Mouse (Mus musculus) stomach, embryonic 16.5 days (tissue): ENCODE results near the gene Abt1. TPM values are rescaled to one million over a fixed set of nuclear protein-coding genes. Genes with fewer than 3 reads are reported as not detected.

Source experiments
- ATAC-seq: fragments of 200-750 bp; cut with Nextera tagmentation; 2 replicates; pipeline ENCODE4 v1.8.0; 2017; ENCODE audit warnings: moderate number of reproducible peaks, moderate TSS enrichment; ENCODE audit not compliant: insufficient read depth, low FRiP score
- H3K27ac ChIP-seq: fragments of 300-500 bp; sonication (generic); 2 replicates; pipeline ENCODE4 v1.5.1; 2014; ENCODE audit warnings: low read length
- H3K27me3 ChIP-seq: fragments of 300-500 bp; sonication (generic); 2 replicates; pipeline ENCODE4 v1.6.1; 2014; ENCODE audit warnings: low read length, control low read depth, mixed read lengths; ENCODE audit not compliant: control insufficient read depth, insufficient read depth
- H3K36me3 ChIP-seq: fragments of 300-500 bp; sonication (generic); 2 replicates; pipeline ENCODE4 v1.6.1; 2014; ENCODE audit warnings: low read length; ENCODE audit not compliant: control insufficient read depth, insufficient read depth
- H3K4me1 ChIP-seq: fragments of 300-500 bp; sonication (generic); 2 replicates; pipeline ENCODE4 v1.6.1; 2014; ENCODE audit warnings: low read length, control low read depth, mixed read lengths; ENCODE audit not compliant: control insufficient read depth, insufficient read depth
- H3K4me2 ChIP-seq: fragments of 300-500 bp; sonication (generic); 2 replicates; pipeline ENCODE4 v1.6.1; 2014; ENCODE audit warnings: low read depth, low read length, mixed read lengths
- H3K4me3 ChIP-seq: fragments of 300-500 bp; sonication (generic); replicated peaks from 2 replicates; pipeline ENCODE4 v1.5.1; 2014; ENCODE audit warnings: mild to moderate bottlenecking, low read length
- H3K9ac ChIP-seq: fragments of 300-500 bp; sonication (generic); 2 replicates; pipeline ENCODE4 v1.6.1; 2014; ENCODE audit warnings: low read length
- H3K9me3 ChIP-seq: fragments of 300-500 bp; sonication (generic); replicated peaks from 2 replicates; pipeline ENCODE4 v1.6.1; 2016; ENCODE audit warnings: low read length, control low read depth; ENCODE audit not compliant: control insufficient read depth
- WGBS: fragments of 180-500 bp; shearing (Covaris S2); extraction: QIAGEN DNeasy Blood & Tissue Kit; methylation state at CpG from one replicate; pipeline ENCODE4 v1.1.7; 2014; 5-methylcytosine and 5-hydroxymethylcytosine counted together
- polyA plus RNA-seq: library from polyadenylated mRNA; unstranded; fragments of >200 nt; fragmentation: Nextera tagmentation; extraction: Ambion mirVana; gene quantifications from 2 replicates; pipeline ENCODE4 v1.2.1, GENCODE M21; 2015

Abt1 gene
- polyA plus RNA-seq, 1 experiment from 2014 or later, result 11.4 TPM

DNA sequence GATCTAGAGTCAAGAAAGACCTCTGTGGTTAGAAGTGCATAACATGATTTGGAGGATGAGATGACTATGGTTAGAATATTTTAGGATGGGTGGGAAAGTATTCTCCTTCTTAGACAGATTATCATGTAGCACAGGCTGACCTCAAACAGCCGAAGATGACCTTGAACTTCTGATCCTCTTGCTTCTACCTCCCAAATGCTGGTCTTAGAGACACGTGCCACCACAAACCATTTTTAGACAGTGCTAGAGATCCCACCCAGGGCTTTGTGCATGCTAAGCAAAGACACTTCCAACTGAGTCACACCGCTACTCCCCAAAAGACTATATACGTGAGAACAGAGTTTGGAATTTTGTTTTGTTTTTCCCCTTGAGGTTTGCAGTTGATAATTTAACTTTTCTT, 38.4 kb upstream of the Abt1 start:
- Histone ChIP-seq H3K27me3 (no peaks in the 10 kb centered on the region), H3K27ac (no peak overlapping the region), H3K9me3 (no peaks in the 10 kb centered on the region), H3K9ac (no peak overlapping the region), H3K4me2 (no peak overlapping the region), H3K4me1 (peaks cover 12% of the 10 kb centered on the region; the same call in 1 of the 2 replicates), H3K36me3 (no peaks in the 10 kb centered on the region), H3K4me3 (no peak overlapping the region)
- ATAC-seq, result no peak
- 79% methylated on average over 4 of the region's 4 CpGs for WGBS

GRCm38 (mm10) chr13:23459264-23459846, 35.7 kb upstream of the Abt1 start:
- Histone ChIP-seq H3K36me3 (no peaks in the 10 kb centered on the region), H3K9ac (no peak overlapping the region), H3K4me3 (no peak overlapping the region), H3K4me2 (no peak overlapping the region), H3K27ac (no peak overlapping the region), H3K4me1 (no peaks in the 10 kb centered on the region), H3K9me3 (no peaks in the 10 kb centered on the region), H3K27me3 (no peaks in the 10 kb centered on the region)
- no peak for ATAC-seq
- WGBS, result 27% methylated on average over 15 of the region's 15 CpGs

DNA sequence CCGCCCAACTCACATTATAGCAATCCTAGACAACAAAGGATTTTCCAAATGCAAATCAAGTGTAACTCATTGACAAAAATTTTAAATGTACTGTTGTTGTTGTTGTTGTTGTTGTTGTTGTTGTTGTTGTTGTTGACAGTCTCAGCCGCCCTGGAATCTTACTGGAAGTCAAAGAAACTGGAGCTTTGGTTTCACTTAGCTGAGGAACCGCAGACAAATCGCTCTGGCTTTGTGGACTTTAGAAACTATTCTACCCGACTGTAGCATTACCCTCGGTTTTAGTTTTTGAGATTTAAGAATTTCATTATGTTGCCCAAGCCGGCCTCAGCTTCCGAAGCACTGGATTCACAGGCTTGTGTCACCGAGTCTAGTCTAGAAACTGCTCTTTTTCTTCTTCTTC, 30.3 kb upstream of the Abt1 start:
- Histone ChIP-seq H3K4me2 (peak overlapping the region; percentile 52), H3K27ac (peak overlapping the region; percentile 92), H3K4me3 (peak overlapping the region; percentile 86), H3K9me3 (no peaks in the 10 kb centered on the region), H3K9ac (peak overlapping the region; percentile 80), H3K27me3 (no peaks in the 10 kb centered on the region), H3K4me1 (no peaks in the 10 kb centered on the region), H3K36me3 (no peaks in the 10 kb centered on the region)
- no peak for ATAC-seq
- WGBS, result 0% methylated on average over 9 of the region's 9 CpGs

- Histone ChIP-seq H3K9me3 (no peaks in the 10 kb centered on the region), H3K36me3 (no peaks in the 10 kb centered on the region), H3K4me2 (peak overlapping the region; percentile 52), H3K9ac (peak overlapping the region; percentile 80), H3K27ac (peak overlapping the region; percentile 92), H3K4me3 (peak overlapping the region; percentile 86), H3K27me3 (no peaks in the 10 kb centered on the region), H3K4me1 (no peaks in the 10 kb centered on the region)
- peak; percentile 89 for ATAC-seq
- WGBS, result under 1% methylated on average over 25 of the region's 25 CpGs
These were observed 29.7 kb upstream of the Abt1 start for GRCm38 (mm10) chr13:23453362-23453862.

DNA sequence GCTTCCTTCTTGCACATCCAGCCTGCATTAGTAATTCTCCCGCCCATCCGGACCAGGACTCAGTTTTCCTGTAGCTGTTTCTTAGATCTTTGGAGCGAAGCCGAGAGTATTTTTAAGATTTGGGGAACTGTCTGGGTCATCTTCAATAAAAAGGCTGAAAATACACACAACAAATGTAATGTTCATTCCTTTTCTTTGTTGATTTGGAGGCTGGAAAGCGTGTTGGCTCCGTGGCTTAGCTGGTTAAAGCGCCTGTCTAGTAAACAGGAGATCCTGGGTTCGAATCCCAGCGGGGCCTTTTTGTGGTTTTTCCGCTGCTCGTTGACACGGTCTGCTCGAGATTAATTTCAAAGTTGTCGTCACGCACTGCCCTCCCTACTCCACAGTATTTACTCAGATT, 26.7 kb upstream of the Abt1 start:
- ATAC-seq, result no peak
- Histone ChIP-seq H3K4me2 (peak overlapping the region; percentile 83), H3K4me3 (peak overlapping the region; percentile 56), H3K27me3 (no peaks in the 10 kb centered on the region), H3K9ac (peak overlapping the region; percentile 45), H3K36me3 (no peaks in the 10 kb centered on the region), H3K9me3 (no peaks in the 10 kb centered on the region), H3K27ac (0 out of 2 replicates have a peak overlapping the region, but pooled peaks have one; percentile 9), H3K4me1 (no peaks in the 10 kb centered on the region)
- under 1% methylated on average over 15 of the region's 15 CpGs for WGBS

GRCm38 (mm10) chr13:23449235-23450095, 25.8 kb upstream of the Abt1 start:
- no peaks in the 10 kb centered on the region for H3K9me3 ChIP-seq
- H3K27ac ChIP-seq, result peak overlapping the region; percentile 27
- H3K4me1 ChIP-seq, result peaks cover 4% of the 10 kb centered on the region
- H3K36me3 ChIP-seq, result no peaks in the 10 kb centered on the region
- peak overlapping the region; percentile 83 for H3K4me2 ChIP-seq
- no peak for ATAC-seq
- under 1% methylated on average over 24 of the region's 24 CpGs for WGBS
- peak overlapping the region; percentile 66 for H3K9ac ChIP-seq
- no peaks in the 10 kb centered on the region for H3K27me3 ChIP-seq
- H3K4me3 ChIP-seq, result peak overlapping the region; percentile 56

DNA sequence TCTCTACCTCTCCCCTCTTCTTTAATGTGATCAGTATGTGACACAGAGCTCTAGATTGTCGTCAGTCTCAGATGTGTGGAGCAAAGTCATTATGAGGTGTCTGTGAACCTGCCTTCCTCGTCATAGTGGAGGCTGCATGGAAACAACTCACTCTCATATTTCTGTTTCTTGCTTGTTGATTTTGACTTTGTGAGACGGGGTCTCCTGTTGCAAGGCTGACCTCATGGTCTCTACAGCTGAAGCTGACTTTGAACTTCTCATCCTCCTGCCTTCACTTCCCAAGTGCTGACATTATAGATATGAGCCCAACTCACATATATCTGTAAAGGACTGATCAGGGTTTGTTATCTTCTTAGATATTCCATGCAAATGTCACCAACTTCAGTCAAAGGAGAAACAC, 25.1 kb upstream of the Abt1 start:
- H3K27me3 ChIP-seq, result no peaks in the 10 kb centered on the region
- H3K36me3 ChIP-seq, result no peaks in the 10 kb centered on the region
- 0 out of 2 replicates have a peak overlapping the region, but pooled peaks have one; percentile 27 for H3K27ac ChIP-seq
- peak overlapping the region; percentile 83 for H3K4me2 ChIP-seq
- peak overlapping the region; percentile 56 for H3K4me3 ChIP-seq
- H3K9me3 ChIP-seq, result no peaks in the 10 kb centered on the region
- whole genome bisulfite sequencing, result 46% methylated on average over 3 of the region's 3 CpGs
- no peak overlapping the region for H3K9ac ChIP-seq
- ATAC-seq, result no peak
- H3K4me1 ChIP-seq, result peaks cover 7% of the 10 kb centered on the region

GRCm38 (mm10) chr13:23446498-23446952, 22.9 kb upstream of the Abt1 start:
- H3K9ac ChIP-seq, result peak overlapping the region; percentile 59
- peak overlapping the region; percentile 63 for H3K27ac ChIP-seq
- H3K36me3 ChIP-seq, result no peaks in the 10 kb centered on the region
- peak overlapping the region; percentile 84 for H3K4me3 ChIP-seq
- no peaks in the 10 kb centered on the region for H3K9me3 ChIP-seq
- peak; percentile 54; the same call in 1 of the 2 replicates for ATAC-seq
- under 1% methylated on average over 16 of the region's 16 CpGs for WGBS
- H3K4me2 ChIP-seq, result peak overlapping the region; percentile 75
- H3K27me3 ChIP-seq, result no peaks in the 10 kb centered on the region
- H3K4me1 ChIP-seq, result peaks cover 7% of the 10 kb centered on the region
